Mouse (Mus musculus) G1E (cell line): ENCODE results near the gene Drg1.
"Not testable (repeated sequence)": the region's sequence is repeated elsewhere in the genome, so short reads cannot be mapped to it uniquely, and the experiment has no call there.

Experiments
- CTCF ChIP-seq: IDR thresholded peaks from 2 replicates; pipeline ENCODE4 v1.5.1; 2012; ENCODE audit warnings: low read depth, low read length, inconsistent platforms, mixed read lengths
- TAL1 ChIP-seq: conservative IDR thresholded peaks from 2 replicates; pipeline ENCODE4 v1.6.1; 2012; ENCODE audit warnings: low read depth, low read length, inconsistent platforms, mixed read lengths

- not testable (repeated sequence) for TF ChIP-seq TAL1, CTCF
Measured at GRCm38 (mm10) chr11:3143984-3144383, 122.2 kb downstream of the Drg1 start.
